Mouse (Mus musculus) hindbrain, postnatal 0 days (tissue): Measurements from ENCODE around the gene Inpp4b. TPM values are rescaled to one million over a fixed set of nuclear protein-coding genes. Genes with fewer than 3 reads are reported as not detected.

Experiments used
- ATAC-seq: fragments of 200-750 bp; cut with Nextera tagmentation; 2 replicates; pipeline ENCODE4 v1.8.0; 2017; ENCODE audit warnings: mild to moderate bottlenecking, moderate TSS enrichment, moderate library complexity
- DNase-seq: peaks from one replicate; pipeline ENCODE4 v3.0.0-alpha.2; 2015; ENCODE audit warnings: low spot score
- H3K27ac ChIP-seq: fragments of 300-500 bp; sonication (generic); 2 replicates; pipeline ENCODE4 v1.5.1; 2014; ENCODE audit warnings: mild to moderate bottlenecking
- H3K27me3 ChIP-seq: fragments of 300-500 bp; sonication (generic); 2 replicates; pipeline ENCODE4 v1.6.1; 2014; ENCODE audit warnings: low read length, mixed read lengths; ENCODE audit not compliant: insufficient read depth
- H3K36me3 ChIP-seq: fragments of 300-500 bp; sonication (generic); 2 replicates; pipeline ENCODE4 v1.6.1; 2014; ENCODE audit warnings: low read length, mixed read lengths; ENCODE audit not compliant: insufficient read depth
- H3K4me1 ChIP-seq: fragments of 300-500 bp; sonication (generic); 2 replicates; pipeline ENCODE4 v1.6.1; 2014; ENCODE audit warnings: antibody characterized with exemption, low read length, mixed read lengths; ENCODE audit not compliant: insufficient read depth
- H3K4me2 ChIP-seq: fragments of 300-500 bp; sonication (generic); 2 replicates; pipeline ENCODE4 v1.6.1; 2014; ENCODE audit warnings: low read depth, mild to moderate bottlenecking, low read length, moderate library complexity, mixed read lengths
- H3K4me3 ChIP-seq: fragments of 300-500 bp; sonication (generic); 2 replicates; pipeline ENCODE4 v1.5.1; 2014; ENCODE audit warnings: low read length
- H3K9ac ChIP-seq: fragments of 300-500 bp; sonication (generic); replicated peaks from 2 replicates; pipeline ENCODE4 v1.6.1; 2014; ENCODE audit warnings: mild to moderate bottlenecking, low read length, moderate library complexity, mixed read lengths
- H3K9me3 ChIP-seq: fragments of 300-500 bp; sonication (generic); 2 replicates; pipeline ENCODE4 v1.6.1; 2016; ENCODE audit warnings: low read length, mixed read lengths
- CTCF ChIP-seq: IDR thresholded peaks from 2 replicates; pipeline ENCODE4 v1.5.1; 2016; ENCODE audit warnings: antibody characterized with exemption, control low read depth, low read depth
- WGBS: fragments of 180-500 bp; shearing (Covaris S2); extraction: QIAGEN DNeasy Blood & Tissue Kit; methylation state at CpG from one replicate; pipeline ENCODE4 v1.1.7; 2014; 5-methylcytosine and 5-hydroxymethylcytosine counted together
- polyA plus RNA-seq: library from polyadenylated mRNA; unstranded; fragments of >200 nt; fragmentation: Nextera tagmentation; extraction: Ambion mirVana; gene quantifications from 2 replicates; pipeline ENCODE4 v1.2.1, GENCODE M21; 2015
- total RNA-seq: library from RNA; depleted of rRNA; stranded (reverse); fragments of >200 nt; gene quantifications from 2 replicates; pipeline ENCODE4 v1.2.3, GENCODE M21; 2014

Inpp4b gene
- total and polyA plus RNA-seq, 2 experiments from 2014 or later = 8.1 to 8.2 TPM

DNA sequence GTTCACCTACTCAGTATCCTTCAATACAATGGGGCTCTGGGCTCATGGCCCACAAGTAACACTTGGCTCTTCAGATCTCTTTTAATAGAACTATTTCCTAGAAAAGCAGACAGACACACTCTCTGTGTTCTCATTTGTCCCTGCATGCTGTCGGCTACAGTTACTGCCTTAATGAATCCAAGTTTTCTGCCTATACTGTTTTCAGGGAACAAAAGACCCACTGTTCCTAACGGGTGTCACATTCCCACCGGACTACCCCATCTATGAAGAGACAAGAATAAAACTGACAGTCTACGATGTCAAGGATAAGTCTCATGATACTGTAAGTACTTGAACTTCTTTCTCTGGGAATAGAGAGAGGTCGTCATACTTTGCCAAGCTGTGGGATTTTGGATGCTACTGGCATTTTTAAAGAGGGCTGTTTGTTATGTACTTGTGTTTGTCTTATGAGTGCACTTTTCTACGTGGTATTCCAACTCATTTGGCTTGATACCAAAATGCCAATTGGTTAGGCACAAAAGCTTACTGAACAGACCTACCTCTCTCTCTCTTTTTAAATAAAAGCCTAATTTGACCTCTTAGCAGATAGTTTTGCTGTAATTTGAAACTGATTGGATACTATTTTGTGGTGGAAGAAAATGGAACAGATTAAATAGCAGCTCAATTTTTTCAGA lies 428.4 kb downstream of the Inpp4b start:
- H3K4me2 ChIP-seq = no peak overlapping the region
- H3K9me3 ChIP-seq = no peaks in the 10 kb centered on the region
- DNase-seq = peak; percentile 33
- no peaks in the 10 kb centered on the region; the same call in 1 of the 2 replicates for H3K27me3 ChIP-seq
- ATAC-seq = peak; percentile 78
- H3K4me3 ChIP-seq = no peak overlapping the region
- H3K36me3 ChIP-seq = no peaks in the 10 kb centered on the region
- H3K4me1 ChIP-seq = peaks cover 6% of the 10 kb centered on the region
- TF ChIP-seq CTCF = no peak
- H3K9ac ChIP-seq = no peak overlapping the region
- no peak overlapping the region for H3K27ac ChIP-seq
- 29% methylated on average over 6 of the region's 6 CpGs for WGBS

GRCm38 (mm10) chr8:81772855-81773254 lies 430.5 kb downstream of the Inpp4b start:
- H3K27me3 ChIP-seq = no peaks in the 10 kb centered on the region; the same call in 1 of the 2 replicates
- H3K9ac ChIP-seq = no peak overlapping the region
- no peak for DNase-seq
- no peak overlapping the region for H3K4me2 ChIP-seq
- no peak overlapping the region for H3K27ac ChIP-seq
- H3K4me1 ChIP-seq = 0 out of 2 replicates have a peak, but pooled peaks cover under 1% of the 10 kb centered on the region
- H3K9me3 ChIP-seq = no peaks in the 10 kb centered on the region
- no peak for ATAC-seq
- no peak overlapping the region for H3K4me3 ChIP-seq
- no peaks in the 10 kb centered on the region for H3K36me3 ChIP-seq
- 82% methylated on average over 5 of the region's 5 CpGs for whole genome bisulfite sequencing
- TF ChIP-seq CTCF = no peak

DNA sequence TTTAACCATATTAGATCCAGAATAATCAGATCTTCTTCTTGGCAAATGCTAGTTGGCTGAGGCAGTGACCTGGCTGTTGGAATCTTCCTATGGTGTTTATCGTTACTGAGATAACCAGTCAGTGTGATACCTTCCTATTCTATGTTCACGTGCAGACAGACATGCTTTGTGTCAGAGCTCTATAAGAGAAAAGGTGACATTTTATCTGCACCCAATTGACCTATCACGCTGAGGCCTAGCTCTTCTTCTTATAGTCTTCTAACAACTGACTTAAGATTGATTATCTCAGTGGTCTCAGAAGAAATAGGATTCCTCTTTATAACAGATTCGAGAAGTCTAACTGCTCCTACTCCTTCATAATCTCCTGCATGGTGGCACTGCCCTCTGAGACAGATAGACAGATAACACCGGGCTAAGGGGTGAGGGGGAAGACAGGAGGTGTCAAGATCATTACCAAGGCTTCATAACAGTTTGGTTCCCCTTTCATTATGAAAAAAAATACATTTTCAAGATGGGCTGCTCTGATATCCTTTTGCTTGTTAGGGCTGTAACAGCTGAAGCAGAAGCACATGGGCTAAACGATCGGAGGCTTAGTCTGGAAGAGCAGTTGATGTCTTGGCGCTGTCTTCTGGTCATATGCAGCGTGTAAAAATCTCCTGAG lies 431.1 kb downstream of the Inpp4b start:
- no peak overlapping the region for H3K4me2 ChIP-seq
- WGBS = 80% methylated on average over 9 of the region's 9 CpGs
- H3K27me3 ChIP-seq = no peaks in the 10 kb centered on the region; the same call in 1 of the 2 replicates
- H3K9ac ChIP-seq = no peak overlapping the region
- H3K4me1 ChIP-seq = no peaks in the 10 kb centered on the region
- H3K9me3 ChIP-seq = no peaks in the 10 kb centered on the region
- DNase-seq (no peak), ATAC-seq (no peak)
- no peak overlapping the region for H3K4me3 ChIP-seq
- no peak overlapping the region for H3K27ac ChIP-seq
- no peaks in the 10 kb centered on the region for H3K36me3 ChIP-seq
- no peak for TF ChIP-seq CTCF

DNA sequence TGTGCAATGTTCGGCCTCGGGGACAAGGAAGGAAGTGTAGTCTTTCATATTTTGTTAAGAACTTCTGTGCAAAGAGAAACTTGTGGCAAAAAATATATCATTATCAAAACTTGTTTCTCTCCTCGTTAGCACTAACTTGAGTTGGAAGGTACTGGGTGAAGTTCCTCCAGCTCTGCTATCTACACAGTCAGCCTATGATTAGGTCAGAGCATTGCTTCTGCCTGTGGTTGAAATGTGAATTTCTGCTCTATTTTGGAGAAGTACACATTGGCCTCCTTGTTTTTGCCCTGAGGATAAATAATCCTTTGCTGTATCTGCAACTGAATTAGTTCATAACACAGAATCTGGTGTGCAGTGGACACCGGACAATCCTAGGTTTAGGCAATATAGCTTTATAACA lies 431.7 kb downstream of the Inpp4b start:
- Histone ChIP-seq H3K9me3 (no peaks in the 10 kb centered on the region), H3K4me2 (no peak overlapping the region), H3K9ac (no peak overlapping the region), H3K27ac (no peak overlapping the region), H3K4me3 (no peak overlapping the region), H3K4me1 (no peaks in the 10 kb centered on the region), H3K36me3 (no peaks in the 10 kb centered on the region), H3K27me3 (no peaks in the 10 kb centered on the region; the same call in 1 of the 2 replicates)
- WGBS = 87% methylated on average over 4 of the region's 4 CpGs
- DNase-seq = no peak
- ATAC-seq = no peak
- no peak for TF ChIP-seq CTCF

DNA sequence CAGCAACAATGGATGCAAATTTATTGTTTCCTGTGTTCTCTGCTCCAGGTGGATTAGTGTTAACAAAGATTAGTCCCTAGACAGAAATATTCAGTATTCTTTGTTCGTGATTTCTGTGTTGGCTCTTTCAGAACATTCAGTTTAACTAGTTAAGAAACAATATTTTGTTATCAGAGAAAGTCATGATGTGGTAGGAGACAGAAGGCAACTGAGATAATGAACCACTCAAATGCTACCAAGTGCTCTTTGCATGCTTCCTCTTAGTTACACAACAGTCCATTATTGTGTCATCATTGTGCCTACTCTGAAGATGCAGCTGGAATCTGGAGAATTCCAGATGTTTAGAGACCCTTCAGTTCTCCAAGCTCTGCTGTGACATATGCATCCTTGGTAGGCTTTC lies 432.1 kb downstream of the Inpp4b start:
- WGBS = 68% methylated on average over 1 of the region's 1 CpGs
- no peaks in the 10 kb centered on the region for H3K4me1 ChIP-seq
- DNase-seq (no peak), ATAC-seq (no peak)
- no peak for TF ChIP-seq CTCF
- no peak overlapping the region for H3K4me2 ChIP-seq
- H3K27ac ChIP-seq = no peak overlapping the region
- no peaks in the 10 kb centered on the region for H3K9me3 ChIP-seq
- H3K9ac ChIP-seq = no peak overlapping the region
- H3K36me3 ChIP-seq = no peaks in the 10 kb centered on the region
- H3K4me3 ChIP-seq = no peak overlapping the region
- no peaks in the 10 kb centered on the region; the same call in 1 of the 2 replicates for H3K27me3 ChIP-seq

DNA sequence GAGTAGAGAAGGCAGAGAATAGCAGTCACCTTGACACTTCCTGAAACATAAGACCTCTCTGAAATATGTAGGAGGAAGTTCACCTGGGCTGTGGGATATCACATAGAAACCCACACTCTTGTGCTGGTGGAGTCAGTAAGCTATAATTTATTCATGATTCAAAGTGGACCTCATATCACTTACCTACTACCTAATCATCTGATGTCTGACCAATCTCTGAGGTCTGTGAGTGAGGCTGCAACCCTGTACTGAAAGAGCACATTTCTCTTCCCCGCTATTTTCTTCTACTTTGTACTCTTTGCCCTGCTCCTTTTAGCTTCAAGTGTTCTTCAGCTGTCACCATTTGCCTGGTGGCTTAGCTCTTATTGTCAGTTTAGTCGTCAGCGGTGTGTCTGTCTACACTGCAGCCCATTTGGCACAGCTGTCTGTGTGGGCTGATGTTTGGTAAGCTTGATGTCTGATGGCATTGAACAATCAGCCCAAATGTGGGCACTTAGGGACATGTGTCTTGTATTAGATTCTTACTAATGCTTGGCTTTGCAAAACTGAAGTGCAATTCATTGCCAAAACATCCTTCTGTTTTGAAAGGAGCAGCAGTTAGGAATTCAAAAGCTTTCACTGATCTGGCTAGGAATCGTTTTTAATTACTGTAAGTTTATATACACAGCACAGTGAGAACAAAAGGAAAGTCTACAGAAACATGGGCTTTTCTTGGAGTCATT lies 434.3 kb downstream of the Inpp4b start:
- Histone ChIP-seq H3K4me1 (no peaks in the 10 kb centered on the region), H3K27ac (no peak overlapping the region), H3K4me2 (no peak overlapping the region), H3K4me3 (no peak overlapping the region), H3K27me3 (no peaks in the 10 kb centered on the region), H3K9me3 (no peaks in the 10 kb centered on the region), H3K36me3 (no peaks in the 10 kb centered on the region), H3K9ac (no peak overlapping the region)
- DNase-seq = no peak
- TF ChIP-seq CTCF = no peak
- 60% methylated on average over 4 of the region's 4 CpGs for WGBS
- ATAC-seq = no peak

DNA sequence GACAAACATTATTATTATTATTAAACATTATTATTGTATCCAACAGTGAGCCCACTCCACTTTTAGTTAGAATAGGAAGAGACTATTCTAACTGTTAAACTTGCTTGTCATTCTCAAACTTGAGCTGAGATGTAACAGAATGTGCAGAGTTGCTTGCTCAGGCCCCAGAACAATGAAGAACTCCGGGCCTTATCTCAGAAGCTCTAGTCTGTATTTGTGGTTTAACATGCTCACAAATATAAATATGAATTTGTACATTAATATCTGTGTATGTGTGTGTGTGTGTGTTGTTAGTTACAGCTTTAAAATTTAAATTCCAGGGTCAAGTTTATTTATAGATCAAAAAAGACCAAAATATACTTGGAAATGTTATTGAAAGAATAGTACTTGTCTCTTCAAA lies 435.3 kb downstream of the Inpp4b start:
- ATAC-seq (no peak), DNase-seq (no peak)
- WGBS = 95% methylated on average over 1 of the region's 1 CpGs
- TF ChIP-seq CTCF = no peak
- H3K9ac ChIP-seq = no peak overlapping the region
- no peaks in the 10 kb centered on the region for H3K36me3 ChIP-seq
- H3K4me1 ChIP-seq = no peaks in the 10 kb centered on the region
- H3K4me3 ChIP-seq = no peak overlapping the region
- no peak overlapping the region for H3K27ac ChIP-seq
- no peaks in the 10 kb centered on the region for H3K27me3 ChIP-seq
- H3K9me3 ChIP-seq = no peaks in the 10 kb centered on the region
- H3K4me2 ChIP-seq = no peak overlapping the region
